Mouse (Mus musculus) stomach, postnatal 0 days (tissue): Measurements from ENCODE around the gene Pld4.

Experiments
- CTCF ChIP-seq: IDR thresholded peaks from 2 replicates; pipeline ENCODE4 v1.5.1; 2016; ENCODE audit warnings: antibody characterized with exemption, low read depth, mild to moderate bottlenecking, moderate library complexity
- EP300 ChIP-seq: optimal IDR thresholded peaks from 2 replicates; pipeline ENCODE3; 2016; ENCODE audit warnings: antibody characterized with exemption

DNA sequence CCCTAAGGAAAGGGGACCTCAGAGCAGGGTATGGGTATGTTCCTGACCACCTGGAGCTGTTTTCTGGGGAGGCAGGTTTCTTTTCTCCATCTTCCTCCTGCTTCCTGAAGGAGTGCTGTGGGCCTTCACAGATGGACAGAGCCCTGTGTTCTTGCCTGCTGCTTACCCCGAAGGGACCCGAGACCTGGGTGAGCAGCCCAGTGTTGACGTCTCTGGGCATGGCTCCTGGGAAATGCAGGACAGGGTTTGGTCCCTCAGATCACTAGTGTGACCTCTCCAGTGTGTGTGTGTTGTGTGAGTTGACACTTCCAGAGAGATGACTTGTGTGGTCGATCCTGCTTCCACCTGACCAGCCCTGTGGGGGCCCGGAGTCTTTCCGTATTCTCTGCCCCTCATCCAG, 37.0 kb upstream of the Pld4 start:
- TF ChIP-seq EP300 = no peak
- no peak for TF ChIP-seq CTCF
